Mouse (Mus musculus) heart, adult 2 months (tissue): Measurements from ENCODE around the gene Plekha8.

Experiments
- CTCF ChIP-seq: fragments of 200-600 bp; IDR thresholded peaks from 2 replicates; pipeline ENCODE4 v1.8.1; 2022; ENCODE audit warnings: antibody characterized with exemption, mild to moderate bottlenecking, moderate library complexity
- POLR2A ChIP-seq: fragments of 200-500 bp; IDR thresholded peaks from 2 replicates; pipeline ENCODE4 v1.6.1; 2011; ENCODE audit warnings: mild to moderate bottlenecking, low read depth, low read length, control low read depth; ENCODE audit not compliant: insufficient read depth

DNA sequence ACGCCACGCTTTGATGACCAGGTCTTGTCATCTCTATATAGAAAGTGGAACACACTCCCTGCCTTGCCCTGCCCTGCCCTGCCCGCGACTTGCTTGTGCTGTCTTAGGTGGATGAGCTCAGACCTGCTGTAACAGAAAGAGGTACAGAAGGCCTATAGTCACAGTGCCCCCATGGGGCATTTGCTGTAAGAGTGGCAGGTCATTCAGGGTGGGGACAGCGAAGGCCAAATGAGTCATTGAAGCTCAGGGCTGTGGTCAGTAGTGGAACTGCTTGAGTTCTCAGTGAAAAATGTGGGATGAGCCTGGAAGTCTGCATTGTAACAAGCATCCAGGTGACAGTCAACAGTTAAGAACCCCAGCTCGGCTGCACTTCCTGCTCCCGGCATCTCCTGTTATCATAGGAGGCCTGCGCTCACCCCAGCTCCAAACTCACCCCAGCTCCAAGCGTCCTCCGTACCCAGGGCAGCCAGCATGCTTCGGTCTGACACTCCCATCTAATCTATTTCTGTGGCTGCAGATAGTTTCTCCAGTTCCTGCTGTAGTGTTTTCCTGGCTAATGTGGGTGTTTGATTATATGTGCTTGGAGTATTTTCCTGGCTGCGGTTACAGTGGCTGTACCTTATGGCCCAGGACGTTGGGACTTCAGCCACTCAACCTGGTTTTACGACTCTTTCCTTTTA lies 90.9 kb downstream of the Plekha8 start:
- TF ChIP-seq POLR2A = no peak
- TF ChIP-seq CTCF = no peak
